Mouse (Mus musculus): ENCODE results near the gene Hmx1. TPM values are rescaled to one million over a fixed set of nuclear protein-coding genes. Genes with fewer than 3 reads are reported as not detected.

The Hmx1 gene
- total and polyA plus RNA-seq, 3 experiments: not detected

DNA sequence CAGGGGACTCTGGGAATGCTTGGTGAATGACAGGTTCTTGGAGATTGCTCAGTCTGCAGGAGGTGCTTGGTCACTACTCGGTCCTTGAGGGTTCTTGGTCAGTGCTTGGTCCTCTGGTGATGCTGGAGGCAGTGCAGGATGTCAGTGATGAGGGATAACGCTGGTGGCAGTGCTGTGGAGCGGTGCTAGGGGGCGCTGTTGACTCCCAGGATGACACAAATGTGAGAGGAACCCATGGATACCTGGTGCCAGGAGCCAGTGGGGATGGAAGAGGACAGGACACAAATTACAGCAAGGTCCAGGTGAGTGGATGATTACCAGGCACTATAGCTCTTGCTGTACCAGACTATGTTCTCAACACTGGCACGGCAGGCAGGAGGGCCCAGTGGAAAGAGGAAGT is 45.1 kb downstream of the Hmx1 start:
- Histone ChIP-seq H3K9me3 (replicated peaks; ENCODE audit: insufficient read depth, low read length) (no peaks in the 10 kb centered on the region), H3K27ac (ENCODE audit: control insufficient read depth, low read depth, low read length) (no peak overlapping the region), H3K79me2 (ENCODE audit: control insufficient read depth, insufficient read depth, low read length, poor library complexity) (no peaks in the 10 kb centered on the region), H3K27me3 (ENCODE audit: control insufficient read depth in 1 of 2, insufficient read depth in 2 of 2, low read length in 2 of 2) (no peaks in the 10 kb centered on the region), H3K36me3 (ENCODE audit: control insufficient read depth in 1 of 2, insufficient read depth in 2 of 2, low read length in 2 of 2) (no peaks in the 10 kb centered on the region), H3K4me1 (ENCODE audit: control insufficient read depth in 1 of 2, insufficient read depth in 2 of 2, low read length in 2 of 2) (no peaks in the 10 kb centered on the region), H3K4me3 (ENCODE audit: control insufficient read depth in 1 of 2, insufficient read depth in 1 of 2, low read depth in 2 of 2, low read length in 2 of 2) (no peak overlapping the region), H3K9ac (ENCODE audit: control insufficient read depth, low read depth, low read length, poor library complexity, severe bottlenecking) (no peak overlapping the region)
- no peak for DNase-seq (ENCODE audit: low read depth, low spot score)
- TF ChIP-seq ELF1 (IDR thresholded peaks at IDR 0.05; ENCODE audit: low read depth, low read length) (no peak), USF1 (IDR thresholded peaks at IDR 0.05; ENCODE audit: low read depth, low read length) (no peak), TCF12 (IDR thresholded peaks at IDR 0.05; ENCODE audit: low read depth, low read length) (no peak), BHLHE40 (IDR thresholded peaks at IDR 0.05; ENCODE audit: borderline replicate concordance, low read depth, low read length) (no peak), MAX (IDR thresholded peaks at IDR 0.05; ENCODE audit: low read length) (no peak), ZNF384 (IDR thresholded peaks at IDR 0.05; ENCODE audit: low read depth, low read length) (no peak), ZKSCAN1 (IDR thresholded peaks at IDR 0.05; ENCODE audit: low read depth, low read length) (no peak), POLR2AphosphoS2 (IDR thresholded peaks at IDR 0.05; ENCODE audit: low read length) (no peak), CHD2 (IDR thresholded peaks at IDR 0.05; ENCODE audit: low read length) (no peak), GABPA (IDR thresholded peaks at IDR 0.05; ENCODE audit: low read depth, low read length) (no peak), NRF1 (IDR thresholded peaks at IDR 0.05; ENCODE audit: insufficient read depth, low read depth, low read length, poor library complexity, severe bottlenecking) (no peak), E2F4 (IDR thresholded peaks at IDR 0.05; ENCODE audit: borderline replicate concordance, low read depth, low read length) (no peak), RAD21 (IDR thresholded peaks at IDR 0.05; ENCODE audit: low read depth, low read length) (no peak), MXI1 (IDR thresholded peaks at IDR 0.05; ENCODE audit: low read depth, low read length) (no peak)

DNA sequence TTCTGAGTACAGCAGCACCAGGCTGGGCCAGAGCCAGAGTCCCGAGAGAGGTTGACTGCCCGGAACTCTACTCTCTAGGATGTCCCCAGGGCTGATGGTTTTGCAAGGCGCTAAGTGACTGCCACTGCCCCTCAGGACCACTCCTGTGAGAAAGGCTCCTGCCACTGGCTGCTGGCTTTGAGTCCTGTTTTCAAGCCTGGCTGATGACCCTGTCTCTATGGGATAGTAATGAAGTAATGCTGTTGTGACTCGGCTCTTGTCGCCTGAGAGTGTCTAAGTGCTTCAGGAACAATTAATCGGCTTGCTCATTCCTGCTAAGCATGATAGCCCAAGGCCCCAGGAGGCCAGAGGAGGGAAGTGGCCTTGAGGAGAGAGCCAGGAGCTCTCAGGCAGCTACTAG is 45.8 kb downstream of the Hmx1 start:
- H3K79me2 ChIP-seq (ENCODE audit: control insufficient read depth, insufficient read depth, low read length, poor library complexity): no peaks in the 10 kb centered on the region
- TF ChIP-seq SMC3 (IDR thresholded peaks at IDR 0.05; ENCODE audit: low read depth, low read length) (no peak), ETS1 (IDR thresholded peaks at IDR 0.05; ENCODE audit: low read depth, low read length) (no peak), NRF1 (IDR thresholded peaks at IDR 0.05; ENCODE audit: insufficient read depth, low read depth, low read length, poor library complexity, severe bottlenecking) (no peak), MYB (IDR thresholded peaks at IDR 0.05; ENCODE audit: low read depth, low read length) (no peak), TCF12 (IDR thresholded peaks at IDR 0.05; ENCODE audit: low read depth, low read length) (no peak)
- no peaks in the 10 kb centered on the region for H3K36me3 ChIP-seq (ENCODE audit: control insufficient read depth in 1 of 2, insufficient read depth in 2 of 2, low read length in 2 of 2)
- H3K9me3 ChIP-seq (replicated peaks; ENCODE audit: insufficient read depth, low read length): no peaks in the 10 kb centered on the region
- no peaks in the 10 kb centered on the region for H3K4me1 ChIP-seq (ENCODE audit: control insufficient read depth in 1 of 2, insufficient read depth in 2 of 2, low read length in 2 of 2)
- DNase-seq (ENCODE audit: low read depth, low spot score): no peak
- H3K4me3 ChIP-seq (ENCODE audit: control insufficient read depth in 1 of 2, insufficient read depth in 1 of 2, low read depth in 2 of 2, low read length in 2 of 2): no peak overlapping the region
- no peak overlapping the region for H3K27ac ChIP-seq (ENCODE audit: control insufficient read depth, low read depth, low read length)
- H3K9ac ChIP-seq (ENCODE audit: control insufficient read depth, low read depth, low read length, poor library complexity, severe bottlenecking): no peak overlapping the region
- H3K27me3 ChIP-seq (ENCODE audit: control insufficient read depth in 1 of 2, insufficient read depth in 2 of 2, low read length in 2 of 2): no peaks in the 10 kb centered on the region

Measured in MEL (cell line).